Mouse (Mus musculus) kidney, embryonic 14.5 days (tissue): ENCODE measurements around the gene Wdfy4. TPM values are rescaled to one million over a fixed set of nuclear protein-coding genes. Genes with fewer than 3 reads are reported as not detected.

ENCODE experiments used
- ATAC-seq: fragments of 200-750 bp; cut with Nextera tagmentation; 2 replicates; pipeline ENCODE4 v1.8.0; 2017; ENCODE audit warnings: moderate number of reproducible peaks, mild to moderate bottlenecking, moderate TSS enrichment, moderate library complexity; ENCODE audit not compliant: low FRiP score, low TSS enrichment
- H3K27ac ChIP-seq: fragments of 300-500 bp; sonication (generic); 2 replicates; pipeline ENCODE4 v1.5.1; 2014; ENCODE audit warnings: low read depth, mild to moderate bottlenecking, low read length, moderate library complexity, mixed read lengths
- H3K27me3 ChIP-seq: fragments of 300-500 bp; sonication (generic); 2 replicates; pipeline ENCODE4 v1.6.1; 2014; ENCODE audit warnings: mild to moderate bottlenecking, low read length; ENCODE audit not compliant: control insufficient read depth, insufficient read depth
- H3K36me3 ChIP-seq: fragments of 300-500 bp; sonication (generic); 2 replicates; pipeline ENCODE4 v1.6.1; 2014; ENCODE audit warnings: low read length, mixed read lengths; ENCODE audit not compliant: control insufficient read depth, insufficient read depth
- H3K4me1 ChIP-seq: fragments of 300-500 bp; sonication (generic); 2 replicates; pipeline ENCODE4 v1.6.1; 2014; ENCODE audit warnings: low read length, mixed read lengths; ENCODE audit not compliant: control insufficient read depth, insufficient read depth
- H3K4me2 ChIP-seq: fragments of 300-500 bp; sonication (generic); replicated peaks from 2 replicates; pipeline ENCODE4 v1.6.1; 2014; ENCODE audit warnings: low read depth, mild to moderate bottlenecking, low read length
- H3K4me3 ChIP-seq: fragments of 300-500 bp; sonication (generic); 2 replicates; pipeline ENCODE4 v1.5.1; 2014; ENCODE audit warnings: mild to moderate bottlenecking, low read length
- H3K9ac ChIP-seq: fragments of 300-500 bp; sonication (generic); 2 replicates; pipeline ENCODE4 v1.6.1; 2014; ENCODE audit warnings: low read depth, mild to moderate bottlenecking, low read length, moderate library complexity
- H3K9me3 ChIP-seq: fragments of 300-500 bp; sonication (generic); 2 replicates; pipeline ENCODE4 v1.6.1; 2016; ENCODE audit warnings: low read length; ENCODE audit not compliant: control insufficient read depth
- WGBS: fragments of 180-500 bp; shearing (Covaris S2); extraction: QIAGEN DNeasy Blood & Tissue Kit; methylation state at CpG from one replicate; pipeline ENCODE4 v1.1.7; 2014; 5-methylcytosine and 5-hydroxymethylcytosine counted together
- polyA plus RNA-seq: library from polyadenylated mRNA; unstranded; fragments of >200 nt; fragmentation: Nextera tagmentation; extraction: Ambion mirVana; gene quantifications from 2 replicates; pipeline ENCODE4 v1.2.1, GENCODE M21; 2014

Gene Wdfy4
- polyA plus RNA-seq, result 0.10 and 0.31 TPM in 2 replicates

DNA sequence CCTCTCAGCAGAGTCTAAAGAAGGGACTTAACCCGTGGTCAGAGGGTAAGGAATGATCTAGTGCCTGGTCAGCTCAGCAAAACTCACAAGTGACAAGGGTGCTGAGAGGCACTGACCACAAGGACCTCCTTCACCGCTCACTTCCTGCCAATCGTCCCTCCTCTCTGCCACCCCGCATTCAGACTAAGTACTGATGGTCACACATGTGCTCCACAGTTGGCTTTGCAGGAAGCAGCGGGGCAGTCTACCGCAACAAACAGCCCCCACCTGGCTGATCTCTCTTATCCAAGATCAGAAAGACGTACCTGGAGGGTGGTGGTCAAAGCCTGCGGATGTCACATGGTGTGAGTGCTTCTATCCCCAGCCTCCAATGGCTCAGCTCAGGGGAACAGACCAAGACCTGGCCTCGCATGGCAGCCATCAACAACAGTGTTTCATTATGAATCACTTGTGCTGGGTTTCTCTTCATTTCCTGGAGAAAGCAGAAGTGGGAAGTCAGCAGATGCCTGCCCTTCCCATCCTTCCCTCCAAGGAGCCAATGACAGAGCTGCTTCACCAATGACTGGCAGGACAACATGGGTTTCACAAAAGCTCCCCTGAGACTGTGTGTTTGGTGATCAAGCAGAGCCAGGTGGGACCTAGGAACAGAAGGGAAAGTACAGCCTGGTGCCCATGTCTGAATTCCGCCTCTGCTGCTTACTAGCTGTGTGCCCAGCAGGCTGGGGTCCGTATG, at the start of gene Wdfy4:
Gene Wdfy4, minus strand, starts transcription at position 441 of the 733 bp plus-strand sequence.
- Histone ChIP-seq H3K27ac (no peak within 1 kb of the TSS), H3K4me2 (no peak within 1 kb of the TSS), H3K4me1 (no peaks in the 10 kb centered on the region), H3K27me3 (no peaks in the 10 kb centered on the region), H3K36me3 (no peaks in the 10 kb centered on the region), H3K4me3 (no peak within 1 kb of the TSS), H3K9ac (no peak within 1 kb of the TSS), H3K9me3 (no peaks in the 10 kb centered on the region)
- no peak for ATAC-seq
- WGBS, result 81% methylated on average over 11 of the region's 11 CpGs

- H3K36me3 ChIP-seq, result no peaks in the 10 kb centered on the region
- no peak overlapping the region for H3K9ac ChIP-seq
- 83% methylated on average over 5 of the region's 5 CpGs for WGBS
- no peaks in the 10 kb centered on the region for H3K27me3 ChIP-seq
- ATAC-seq, result no peak
- H3K4me3 ChIP-seq, result no peak overlapping the region
- H3K4me2 ChIP-seq, result no peak overlapping the region
- H3K4me1 ChIP-seq, result no peaks in the 10 kb centered on the region
- H3K27ac ChIP-seq, result no peak overlapping the region
- H3K9me3 ChIP-seq, result no peaks in the 10 kb centered on the region
Measured at GRCm38 (mm10) chr14:33232048-33232447, 46.7 kb upstream of the Wdfy4 start.

GRCm38 (mm10) chr14:33231311-33231710, 46.0 kb upstream of the Wdfy4 start:
- Histone ChIP-seq H3K4me2 (no peak overlapping the region), H3K9ac (no peak overlapping the region), H3K27ac (no peak overlapping the region), H3K36me3 (no peaks in the 10 kb centered on the region), H3K27me3 (no peaks in the 10 kb centered on the region), H3K4me1 (no peaks in the 10 kb centered on the region), H3K9me3 (no peaks in the 10 kb centered on the region), H3K4me3 (no peak overlapping the region)
- no peak for ATAC-seq
- WGBS, result 87% methylated on average over 3 of the region's 3 CpGs

GRCm38 (mm10) chr14:33230672-33231071, 45.4 kb upstream of the Wdfy4 start:
- no peak overlapping the region for H3K4me2 ChIP-seq
- H3K36me3 ChIP-seq, result no peaks in the 10 kb centered on the region
- no peak overlapping the region for H3K27ac ChIP-seq
- no peak for ATAC-seq
- H3K4me1 ChIP-seq, result no peaks in the 10 kb centered on the region
- WGBS, result 85% methylated on average over 4 of the region's 4 CpGs
- H3K9ac ChIP-seq, result no peak overlapping the region
- no peaks in the 10 kb centered on the region for H3K27me3 ChIP-seq
- H3K9me3 ChIP-seq, result no peaks in the 10 kb centered on the region
- no peak overlapping the region for H3K4me3 ChIP-seq

GRCm38 (mm10) chr14:33225235-33225634, 39.9 kb upstream of the Wdfy4 start:
- Histone ChIP-seq H3K9me3 (no peaks in the 10 kb centered on the region), H3K27me3 (no peaks in the 10 kb centered on the region), H3K4me1 (no peaks in the 10 kb centered on the region), H3K27ac (no peak overlapping the region), H3K4me2 (no peak overlapping the region), H3K36me3 (no peaks in the 10 kb centered on the region), H3K4me3 (no peak overlapping the region), H3K9ac (no peak overlapping the region)
- ATAC-seq, result no peak
- 84% methylated on average over 4 of the region's 4 CpGs for WGBS

DNA sequence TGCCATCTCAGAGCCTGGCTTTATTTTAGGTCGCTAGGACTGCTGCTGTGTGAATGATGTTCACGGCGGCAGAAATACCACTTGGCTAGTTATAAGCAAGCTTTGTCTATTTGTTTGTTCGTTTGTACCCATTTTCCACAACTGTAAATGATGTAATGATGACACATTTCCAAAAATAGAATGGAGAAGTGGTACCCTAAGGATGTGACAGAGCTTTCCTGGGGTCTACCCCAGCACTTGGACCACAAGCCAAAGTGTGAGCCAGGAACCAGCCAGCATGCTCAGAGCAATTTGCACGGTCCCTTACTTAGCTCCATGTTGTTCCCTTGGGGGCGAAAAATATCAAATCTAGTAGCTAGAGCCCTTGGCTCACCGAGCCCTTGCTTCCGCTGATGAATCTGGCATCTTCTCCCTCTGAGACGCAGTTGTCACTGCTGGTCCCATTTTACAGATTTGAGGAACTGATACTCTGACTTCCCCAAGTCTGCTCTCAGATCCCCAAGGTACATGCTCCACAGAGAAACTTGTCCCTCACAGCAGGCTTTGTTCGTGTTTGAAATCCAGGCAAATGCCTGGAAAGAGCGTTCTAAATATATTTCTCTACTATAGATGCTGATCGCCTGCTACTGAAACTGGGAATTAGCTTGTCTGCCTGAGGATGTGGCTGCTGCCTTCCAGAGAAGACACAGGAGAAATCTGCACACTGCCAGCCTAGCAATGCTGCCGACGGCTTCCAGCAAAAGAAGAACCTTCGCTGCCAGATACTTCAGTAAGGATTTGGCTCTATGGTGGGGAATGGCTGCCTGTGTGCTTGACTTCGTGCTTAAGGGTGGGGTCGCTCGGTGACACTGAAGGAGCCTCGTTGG, 31.3 kb upstream of the Wdfy4 start:
- H3K27ac ChIP-seq, result no peak overlapping the region
- WGBS, result 86% methylated on average over 19 of the region's 19 CpGs

GRCm38 (mm10) chr14:33215163-33215562, 29.9 kb upstream of the Wdfy4 start:
- no peak for ATAC-seq
- Histone ChIP-seq H3K4me2 (no peak overlapping the region), H3K9ac (no peak overlapping the region), H3K27me3 (no peaks in the 10 kb centered on the region; the same call in 1 of the 2 replicates), H3K4me1 (0 out of 2 replicates have a peak, but pooled peaks cover 3% of the 10 kb centered on the region), H3K27ac (no peak overlapping the region), H3K9me3 (no peaks in the 10 kb centered on the region), H3K4me3 (no peak overlapping the region), H3K36me3 (no peaks in the 10 kb centered on the region)
- WGBS, result 81% methylated on average over 1 of the region's 1 CpGs

More for the DNA sequence above, 31.3 kb upstream of the Wdfy4 start:
- ATAC-seq, result no peak
- Histone ChIP-seq H3K4me2 (no peak overlapping the region), H3K27me3 (no peaks in the 10 kb centered on the region), H3K4me3 (no peak overlapping the region), H3K4me1 (0 out of 2 replicates have a peak, but pooled peaks cover 3% of the 10 kb centered on the region), H3K36me3 (no peaks in the 10 kb centered on the region), H3K9me3 (no peaks in the 10 kb centered on the region), H3K9ac (no peak overlapping the region)

DNA sequence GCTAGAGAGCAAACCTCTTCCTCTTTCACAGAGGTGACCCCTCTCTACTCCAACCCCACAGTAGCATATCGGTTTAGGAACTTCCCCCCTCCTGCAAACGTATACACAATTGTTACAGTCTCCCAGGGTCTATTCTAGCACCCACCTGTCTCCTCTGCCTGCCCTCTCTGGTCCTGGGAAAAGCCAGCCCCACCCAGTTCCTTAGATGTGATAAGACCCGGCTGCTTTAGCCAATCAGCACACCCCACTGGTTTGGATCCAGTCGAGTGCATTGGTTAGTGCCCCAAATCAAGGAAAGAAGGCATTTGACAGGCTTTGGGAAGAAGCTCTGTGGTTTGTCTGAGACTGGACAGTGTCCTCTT, 29.4 kb upstream of the Wdfy4 start:
- Histone ChIP-seq H3K27ac (no peak overlapping the region), H3K9me3 (no peaks in the 10 kb centered on the region), H3K27me3 (no peaks in the 10 kb centered on the region; the same call in 1 of the 2 replicates), H3K4me1 (0 out of 2 replicates have a peak, but pooled peaks cover 3% of the 10 kb centered on the region), H3K4me3 (no peak overlapping the region), H3K9ac (no peak overlapping the region), H3K36me3 (no peaks in the 10 kb centered on the region), H3K4me2 (no peak overlapping the region)
- WGBS, result 28% methylated on average over 4 of the region's 4 CpGs
- 0 out of 2 replicates have a peak, but pooled peaks have one; percentile 9 for ATAC-seq
